Mouse (Mus musculus) right cerebral cortex, postnatal 25 days (tissue): ENCODE measurements around the gene Gif.

Experiments
- DNase-seq: peaks from one replicate; pipeline ENCODE4 v3.0.0; 2022

Gene Gif

DNA sequence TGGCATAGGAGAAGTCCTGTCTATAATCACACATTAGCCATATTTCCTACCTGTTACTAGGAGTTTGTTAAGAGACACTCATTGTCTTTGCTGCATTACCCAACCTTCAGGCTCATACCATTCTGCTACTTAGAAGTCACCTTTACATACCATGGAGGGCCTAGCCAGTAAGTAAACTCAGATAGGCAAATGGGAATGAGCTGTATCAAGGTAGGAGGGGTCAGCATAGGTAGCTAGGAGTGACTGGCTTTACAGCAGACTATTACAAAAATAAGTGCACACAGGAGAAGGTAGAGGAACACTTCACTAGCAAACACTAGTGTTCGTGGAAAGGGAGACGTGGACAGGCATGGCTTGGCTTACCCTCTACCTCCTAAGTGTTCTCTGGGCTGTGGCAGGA lies at the start of gene Gif:
Gene Gif, plus strand, starts transcription at position 257 of the 400 bp plus-strand sequence.
- no peak for DNase-seq

DNA sequence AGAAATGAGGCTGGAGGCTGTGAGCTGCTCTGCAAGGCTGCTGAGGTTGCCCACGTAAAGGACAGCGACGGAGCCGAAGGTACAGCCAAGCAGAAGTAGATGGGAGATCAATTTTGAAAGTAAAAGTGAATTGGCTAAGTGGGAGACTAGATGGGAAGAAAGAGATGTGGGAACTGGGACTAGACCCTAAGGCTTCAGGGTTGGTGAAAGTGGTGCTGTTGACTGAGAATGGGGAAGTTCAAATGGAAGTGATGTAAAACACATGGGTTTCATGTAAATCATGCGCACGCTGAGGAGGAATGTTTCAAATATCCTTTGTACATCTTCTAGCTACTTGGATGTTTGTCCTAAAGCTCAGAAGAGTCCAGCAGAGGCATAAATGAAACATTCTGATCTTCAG lies 49.0 kb upstream of the Gif start:
- no peak for DNase-seq

DNA sequence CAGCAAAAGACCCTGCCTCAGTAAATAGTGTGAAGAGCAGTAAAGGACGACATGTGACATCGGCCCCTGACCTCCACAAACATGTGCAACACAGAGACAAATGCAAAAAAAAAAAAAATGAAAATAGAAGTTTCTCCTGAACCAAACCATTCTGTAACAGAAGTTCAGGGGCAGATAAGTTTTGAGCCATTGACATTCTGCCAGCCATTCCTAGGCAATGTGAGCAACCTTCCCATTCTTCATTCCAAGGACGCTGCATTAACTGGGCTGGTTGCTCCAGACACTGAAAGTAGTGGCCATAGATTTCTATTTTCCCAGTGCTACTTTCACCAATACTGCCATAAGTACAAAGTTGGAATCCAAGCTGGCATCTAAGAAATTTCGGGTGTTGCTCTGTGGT lies 34.9 kb upstream of the Gif start:
- no peak for DNase-seq

DNA sequence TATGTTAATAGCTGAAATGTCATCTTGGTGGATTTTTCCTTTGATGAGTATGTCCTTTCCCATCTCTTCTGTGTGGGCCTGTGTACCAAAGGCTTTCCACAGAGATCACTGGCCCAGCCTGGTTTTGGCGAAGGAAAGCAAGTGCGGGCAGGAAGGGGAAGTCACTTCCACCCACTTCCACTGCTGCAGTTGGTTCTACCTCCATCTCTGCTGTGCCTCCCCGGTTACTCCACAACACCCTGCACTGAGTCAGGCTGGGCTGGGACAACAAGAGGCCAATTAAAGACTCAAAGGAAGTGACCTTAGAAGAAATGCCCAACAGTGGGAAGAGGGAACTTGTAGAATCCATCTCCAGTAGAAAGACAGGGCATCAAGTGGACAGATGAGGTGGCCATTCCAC lies 27.3 kb upstream of the Gif start:
- no peak for DNase-seq

DNA sequence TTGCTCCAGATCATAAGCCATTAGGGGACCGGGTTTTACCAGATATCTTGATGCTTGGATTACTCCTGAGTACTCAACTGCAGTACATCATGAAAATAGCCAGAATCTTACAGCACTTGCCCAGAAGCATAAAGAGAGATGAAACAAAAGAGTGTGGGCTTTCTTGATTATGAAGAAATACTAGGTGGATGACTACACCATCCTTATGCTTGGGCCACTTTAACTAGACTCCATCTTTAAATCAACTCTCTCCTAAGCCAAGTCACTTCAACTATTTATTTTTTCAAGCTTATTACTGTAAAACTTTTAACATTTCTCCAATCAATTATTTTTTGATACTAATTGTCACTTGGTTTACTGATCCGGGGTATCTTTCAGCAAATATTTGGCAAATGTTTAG lies 23.5 kb upstream of the Gif start:
- DNase-seq = no peak

DNA sequence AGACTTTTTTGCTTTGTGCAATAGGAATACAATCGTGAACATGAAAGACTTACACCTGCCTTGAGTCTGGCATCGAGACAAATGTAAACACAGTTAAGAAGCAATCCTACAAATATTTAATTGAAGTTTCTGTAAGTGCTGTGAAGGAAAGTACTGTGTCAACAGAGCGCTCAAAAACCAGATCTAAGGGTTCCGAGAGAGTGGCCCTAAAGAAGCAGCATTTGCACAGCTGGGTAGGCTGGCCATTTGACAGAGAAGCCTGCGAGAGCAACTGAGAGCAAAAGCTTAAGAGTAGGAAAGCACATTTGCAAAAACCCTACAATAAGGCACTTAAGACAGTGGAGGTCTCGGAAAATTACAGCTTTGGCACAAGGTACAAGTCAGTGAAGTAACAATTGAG lies 23.1 kb upstream of the Gif start:
- DNase-seq = no peak

DNA sequence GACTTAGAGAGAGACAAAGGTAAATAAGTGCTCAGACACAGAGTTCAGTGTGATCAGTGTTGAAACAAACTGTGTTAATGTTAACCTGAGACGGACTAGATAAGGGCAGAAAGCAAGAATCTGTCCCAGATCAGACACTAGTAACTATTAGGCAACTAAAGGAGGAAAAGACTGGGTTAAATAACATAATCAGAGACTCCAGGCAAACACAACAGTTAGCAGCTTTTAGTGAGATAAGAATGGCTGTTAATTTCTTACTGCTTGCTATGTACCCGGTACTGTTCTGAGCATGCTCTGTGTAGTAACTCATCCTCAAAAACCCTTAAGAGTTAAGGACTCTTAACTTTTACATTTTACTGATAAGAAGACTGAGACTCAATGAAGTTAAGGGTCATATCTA lies 21.4 kb upstream of the Gif start:
- no peak for DNase-seq

DNA sequence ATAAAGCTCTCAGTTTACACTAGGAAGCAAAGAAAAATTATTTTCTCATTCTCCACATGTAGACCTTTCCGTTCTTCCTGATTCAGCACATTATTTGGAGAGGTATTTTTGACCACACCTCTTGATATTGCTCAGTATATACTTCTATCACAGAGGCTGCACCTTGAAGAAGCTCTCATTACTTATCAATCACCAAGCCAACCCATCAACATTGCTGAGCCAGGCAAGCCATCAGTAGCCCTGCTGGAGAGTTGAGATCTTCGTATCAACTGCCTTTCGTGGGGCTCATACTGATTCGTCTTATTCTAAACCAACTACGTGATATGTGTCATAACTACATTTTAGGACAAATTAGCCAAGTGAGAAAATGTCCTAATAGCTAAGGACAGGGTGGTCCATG lies 20.1 kb upstream of the Gif start:
- DNase-seq = no peak

DNA sequence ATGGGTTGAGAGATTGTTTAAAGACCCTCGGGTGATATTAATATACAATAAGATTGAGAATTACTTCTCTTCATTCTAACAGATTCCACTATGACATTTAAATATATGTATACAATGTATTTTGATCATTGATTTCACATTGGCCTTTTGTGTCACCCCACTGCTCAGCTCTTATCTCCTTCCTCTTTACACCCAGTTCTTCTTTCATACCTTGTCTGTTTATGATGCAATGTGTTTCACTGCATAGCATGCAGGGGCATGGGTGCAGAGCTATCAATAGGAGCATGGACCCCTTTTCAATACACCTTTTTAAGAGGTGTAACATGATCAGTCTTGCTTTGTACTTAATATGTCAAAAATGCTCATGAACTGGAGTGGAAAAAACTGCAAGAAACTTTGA lies 17.1 kb upstream of the Gif start:
- no peak for DNase-seq

DNA sequence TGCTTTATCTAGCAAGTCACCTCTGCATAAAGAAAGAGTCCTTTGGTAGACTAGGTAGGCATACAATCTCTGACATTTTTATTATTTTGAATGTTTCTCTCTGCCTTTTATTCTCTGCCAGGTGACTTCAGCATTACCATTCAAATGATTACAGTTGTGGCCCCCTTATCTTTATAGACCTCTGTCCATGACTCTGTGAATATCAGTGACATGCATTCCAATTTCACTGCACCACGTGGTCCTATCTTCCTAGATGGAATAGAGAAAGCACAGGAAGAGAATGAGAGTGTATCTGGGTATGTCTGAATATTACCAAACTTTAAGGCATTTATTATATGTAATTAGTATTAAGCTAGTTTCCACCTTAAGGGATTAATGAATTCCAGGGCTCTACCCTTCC lies 10.9 kb upstream of the Gif start:
- DNase-seq = no peak

DNA sequence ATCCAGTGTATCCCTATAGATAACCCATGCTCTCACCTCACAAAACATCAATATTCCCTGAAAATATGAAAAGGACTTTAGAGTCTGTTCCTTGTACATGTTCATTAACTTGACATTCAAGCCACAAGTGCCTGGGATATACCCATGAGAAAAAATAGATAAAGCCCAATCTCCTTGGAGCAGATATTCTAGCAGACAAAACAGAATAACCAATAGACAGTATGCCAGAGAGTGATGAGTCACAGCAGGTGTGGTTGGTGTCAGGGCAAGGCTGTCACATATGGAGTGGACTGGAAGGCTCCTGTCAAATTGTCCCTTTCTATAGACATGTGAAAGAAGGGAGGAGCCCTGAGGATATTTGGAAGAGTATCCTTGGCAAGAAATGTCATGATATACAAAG lies 1.7 kb upstream of the Gif start:
- no peak for DNase-seq

DNA sequence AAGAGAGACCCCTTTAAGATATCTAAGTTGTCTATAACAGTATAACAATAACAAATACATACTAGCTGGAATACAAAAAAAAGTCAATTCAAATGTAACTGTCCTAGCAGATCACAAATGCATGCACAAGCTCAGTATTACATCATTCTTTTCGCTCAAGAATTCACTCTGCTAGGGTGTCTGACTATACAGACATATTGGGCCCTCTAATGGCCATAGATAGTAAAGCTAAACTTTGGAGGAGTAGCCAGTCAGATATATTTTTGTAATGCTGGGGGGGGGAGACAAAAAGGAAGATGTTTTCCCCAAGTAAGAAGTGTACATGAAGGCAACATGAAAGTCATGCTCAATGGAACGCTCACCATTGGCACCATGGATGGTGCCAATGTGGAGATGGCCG lies 17.7 kb downstream of the Gif start:
- DNase-seq = no peak

DNA sequence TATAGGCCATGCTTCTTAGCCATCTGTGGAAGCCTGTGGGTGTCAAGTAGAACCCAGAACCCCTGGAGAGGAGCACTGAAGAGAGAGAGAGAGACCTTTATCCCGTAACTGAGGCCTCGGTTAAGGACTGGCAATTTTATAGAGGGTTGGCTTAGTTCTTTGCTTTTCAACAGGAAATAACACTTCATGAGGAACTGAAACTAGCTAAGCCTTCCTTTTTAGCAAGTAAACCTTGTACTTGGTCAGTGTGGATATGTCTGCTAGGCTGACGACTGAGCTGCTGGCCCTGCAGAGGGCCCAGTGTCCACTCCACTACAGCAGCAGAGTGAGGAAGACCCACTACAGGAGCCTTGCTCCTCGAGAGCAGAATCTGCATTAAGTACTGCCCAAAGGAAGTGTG lies 19.1 kb downstream of the Gif start:
- no peak for DNase-seq

DNA sequence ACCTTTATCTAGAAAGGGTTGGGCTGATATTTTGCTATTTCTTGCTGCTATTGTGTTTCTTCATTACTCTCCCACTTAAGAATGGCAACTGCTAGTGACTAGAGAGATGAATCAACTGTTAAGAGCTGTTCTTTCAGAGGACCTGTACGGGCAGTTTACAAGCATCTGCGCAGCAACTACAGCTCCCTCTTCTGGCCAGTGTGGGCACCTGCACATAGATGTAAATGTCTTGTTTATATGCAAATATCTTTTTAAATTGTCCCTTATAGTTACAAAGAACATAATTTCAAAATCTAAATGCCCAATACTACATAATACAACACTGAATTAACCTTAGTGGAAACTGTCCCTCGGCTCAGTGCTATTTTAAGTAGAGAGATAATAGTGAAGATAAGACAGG lies 20.8 kb downstream of the Gif start:
- no peak for DNase-seq

DNA sequence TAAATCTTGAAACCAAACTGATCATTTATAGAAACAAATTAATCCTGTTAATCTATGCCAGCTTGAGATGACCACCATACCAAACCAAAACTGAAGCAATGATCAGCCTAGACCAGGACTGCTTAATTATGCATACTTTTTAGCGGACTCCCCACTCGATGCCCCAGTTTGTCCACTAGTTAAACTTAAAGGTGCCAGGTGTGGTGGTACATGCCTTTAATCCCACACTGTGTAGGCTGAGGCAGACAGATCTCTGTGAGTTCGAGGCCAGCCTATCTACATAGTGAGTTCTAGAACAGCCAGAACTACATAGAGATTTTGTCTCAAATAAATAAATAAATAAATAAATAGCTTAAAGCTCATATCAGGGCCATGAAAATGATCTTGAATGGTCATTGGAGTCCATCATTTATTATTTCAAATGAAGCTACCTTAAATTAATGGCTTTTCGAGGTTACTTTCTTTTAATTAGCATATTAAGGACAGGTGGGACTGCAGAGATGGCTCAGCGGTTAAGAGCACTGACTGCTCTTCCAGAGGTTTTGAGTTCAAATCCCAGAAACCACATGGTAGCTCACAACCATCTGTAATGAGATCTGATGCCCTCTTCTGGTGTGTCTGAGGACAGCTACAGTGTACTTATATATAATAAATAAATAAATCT lies 22.0 kb downstream of the Gif start:
- no peak for DNase-seq

DNA sequence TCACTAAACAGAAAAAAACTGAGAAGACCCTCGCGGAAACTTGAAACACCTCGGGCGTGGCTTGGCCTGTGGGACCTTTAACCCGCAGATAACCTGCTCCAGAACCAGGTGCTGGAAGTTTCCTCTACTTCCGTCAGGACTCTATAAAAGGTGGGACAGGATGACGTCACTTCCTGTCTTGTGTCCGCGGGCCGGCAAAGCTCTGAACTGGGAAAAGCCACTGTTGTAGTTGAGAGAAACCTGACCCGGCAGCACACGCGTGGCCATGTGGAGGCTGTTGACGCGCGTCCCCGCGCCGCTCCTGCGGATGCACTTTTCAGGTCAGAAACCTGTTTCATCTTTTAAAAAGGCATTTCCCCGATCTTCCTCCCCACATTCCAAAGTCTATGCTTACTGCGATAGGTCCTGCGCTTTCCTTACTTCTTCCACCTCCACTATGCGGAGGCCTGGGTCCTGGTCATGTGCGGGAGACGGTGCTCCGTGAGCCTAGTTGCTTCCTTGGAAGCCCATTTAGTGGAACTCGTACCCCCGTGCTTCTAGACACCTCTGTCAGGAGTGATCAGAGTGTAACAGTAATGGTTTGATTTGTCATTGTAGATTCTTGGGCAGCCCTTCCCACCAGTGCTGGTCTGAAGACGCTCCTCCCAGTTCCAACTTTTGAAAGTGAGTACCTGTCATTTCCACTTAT lies 23.0 kb downstream of the Gif start, which contains the start of gene Mrpl16:
Gene Mrpl16, plus strand, starts transcription at position 187 of the 688 bp plus-strand sequence.
- DNase-seq = peak; percentile 81

DNA sequence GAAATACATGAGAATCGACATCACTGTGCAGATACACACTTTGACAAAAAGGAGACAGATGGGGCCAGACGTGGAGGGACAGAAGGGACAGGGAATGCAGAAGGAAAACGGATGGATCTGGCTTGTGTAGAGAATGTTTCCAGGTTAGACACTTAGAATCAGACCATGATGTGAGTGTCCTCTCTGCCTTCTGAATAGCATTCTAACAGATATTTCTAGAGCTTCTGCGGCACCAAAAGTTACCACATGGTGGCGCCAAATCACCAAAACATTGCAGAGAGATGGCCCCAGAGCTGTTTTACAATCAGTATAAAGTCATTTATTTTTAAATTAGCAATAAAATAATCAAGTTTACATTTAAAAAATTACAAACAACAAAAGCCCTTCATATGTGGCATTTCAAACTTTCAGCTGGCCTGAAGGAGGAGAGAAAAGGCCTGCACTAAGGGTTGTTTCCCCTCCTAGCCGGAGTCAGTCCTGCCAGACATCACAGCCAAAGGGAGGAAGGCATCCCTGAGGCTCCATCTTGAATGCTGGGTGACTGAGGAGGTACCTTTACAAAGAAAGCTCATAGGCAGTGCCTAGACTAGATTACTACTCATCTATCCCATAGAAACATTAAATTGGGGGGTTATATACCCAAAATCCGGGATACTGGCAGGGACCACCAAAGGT lies 30.0 kb downstream of the Gif start:
- peak; percentile 47 for DNase-seq

DNA sequence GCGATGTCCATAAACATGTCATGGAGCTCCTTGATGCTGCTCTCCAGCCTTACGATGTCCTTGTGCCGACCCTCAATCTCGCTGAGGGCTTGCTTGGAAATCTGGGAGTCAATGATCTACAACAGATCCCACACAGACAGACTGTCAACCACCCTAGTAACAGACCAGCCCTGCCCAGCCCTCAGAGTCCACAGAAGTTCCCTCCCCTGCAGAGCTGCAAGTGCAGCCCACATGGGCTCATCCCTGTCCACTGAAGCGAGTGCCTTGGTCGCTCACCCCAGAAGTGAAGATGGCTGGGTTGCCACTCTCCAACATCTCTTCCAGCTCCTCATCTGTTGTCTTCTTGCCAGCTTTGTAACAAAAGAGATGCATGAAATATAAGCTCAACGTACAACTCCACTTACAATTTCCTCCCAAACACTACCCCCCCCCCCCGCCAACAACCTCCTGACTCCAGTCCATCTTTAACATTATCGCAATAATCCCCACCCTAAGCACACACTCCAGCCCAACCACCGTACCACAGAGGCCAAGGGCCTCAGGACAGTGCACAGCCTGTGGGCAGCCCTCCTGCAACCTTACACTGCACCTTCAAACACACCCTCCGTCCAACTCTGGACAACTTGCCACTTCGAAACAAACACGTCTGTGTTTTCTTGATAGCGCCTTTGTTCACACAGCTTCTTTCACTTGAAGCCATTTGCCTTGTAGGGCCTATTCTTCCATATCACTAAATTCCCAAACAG lies 38.2 kb downstream of the Gif start:
- DNase-seq = no peak

DNA sequence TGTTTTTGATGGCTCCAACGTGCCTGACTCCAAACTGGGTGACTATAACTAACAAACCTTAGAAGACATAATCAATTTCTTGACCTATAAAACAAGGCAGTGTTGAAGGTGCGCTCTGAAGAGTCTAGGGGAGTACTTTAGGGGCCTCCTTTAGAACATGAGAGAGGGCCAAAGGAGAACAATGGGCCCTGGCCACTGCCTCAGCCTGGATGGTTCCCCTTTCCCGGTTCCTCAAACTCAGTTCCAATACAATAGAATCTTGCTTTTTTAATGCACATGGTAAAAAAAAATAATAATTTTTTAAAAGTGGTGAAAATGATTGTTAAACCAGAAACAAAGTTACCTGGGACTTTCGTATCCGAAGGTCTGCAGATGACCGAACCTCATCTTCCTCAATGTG lies 40.5 kb downstream of the Gif start:
- no peak for DNase-seq

DNA sequence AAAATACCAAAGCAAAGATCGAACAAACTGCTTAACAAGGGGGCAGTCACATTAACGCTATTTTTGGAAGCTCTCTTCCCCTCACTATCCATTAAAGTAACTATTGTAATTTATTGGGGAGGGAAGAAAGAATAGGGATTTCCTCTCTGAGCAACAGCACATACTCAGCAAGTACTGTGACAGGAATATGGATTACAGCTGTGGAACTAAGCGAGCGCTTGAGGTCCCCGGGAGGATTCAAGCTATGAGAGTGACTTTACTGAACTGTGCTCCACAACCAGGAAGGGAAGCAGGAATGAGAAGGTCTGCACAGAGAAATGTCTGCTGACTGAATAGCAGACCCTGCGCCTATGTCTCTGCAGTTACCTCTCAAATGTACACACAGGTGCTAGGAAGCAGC lies 41.5 kb downstream of the Gif start:
- DNase-seq = no peak

DNA sequence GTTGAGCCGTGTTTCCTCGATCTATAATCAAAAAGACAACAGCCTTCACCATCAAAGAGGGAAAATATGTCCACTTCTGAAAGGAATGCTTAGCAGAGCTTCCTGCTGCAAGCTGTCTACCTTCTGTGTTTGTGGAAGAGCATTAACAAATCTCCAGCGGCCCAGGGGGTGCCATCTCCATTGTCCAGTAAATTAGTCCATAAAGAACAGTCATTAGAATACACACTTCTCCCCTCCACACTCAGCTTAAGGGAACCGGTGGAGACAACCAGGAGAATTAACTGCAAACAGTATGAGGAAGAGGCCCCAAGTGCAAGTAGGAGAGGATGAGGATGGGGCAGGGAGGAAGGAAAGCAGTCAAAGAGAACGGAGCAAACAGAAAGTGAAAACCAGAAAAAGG lies 44.5 kb downstream of the Gif start:
- DNase-seq = no peak

DNA sequence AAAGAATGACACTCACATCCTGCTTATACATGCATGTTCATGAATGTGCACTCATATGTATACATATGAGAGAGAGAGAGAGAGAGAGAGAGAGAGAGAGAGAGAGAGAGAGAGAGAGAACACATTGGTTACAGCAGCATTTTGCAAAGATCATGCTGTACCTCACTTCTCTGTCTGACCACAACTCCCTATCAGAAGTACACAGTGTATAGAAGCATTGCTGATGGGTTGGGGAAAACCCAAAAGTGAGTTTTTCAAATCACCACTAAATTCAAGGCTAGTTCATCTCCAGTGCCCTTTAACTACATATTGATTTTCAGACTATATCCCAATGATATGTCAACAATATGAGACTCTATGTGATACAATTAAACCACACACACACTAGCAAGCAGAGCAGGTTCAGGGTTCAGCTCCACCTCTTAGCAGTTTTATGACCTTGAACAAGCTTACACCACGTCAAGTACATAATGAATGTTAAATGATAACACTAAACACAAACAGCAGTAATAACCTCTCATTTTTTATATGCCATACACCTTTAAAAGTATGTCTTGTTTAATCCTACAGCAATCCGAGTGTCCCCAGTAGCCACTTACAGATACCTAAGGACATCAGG lies 46.5 kb downstream of the Gif start:
- no peak for DNase-seq

DNA sequence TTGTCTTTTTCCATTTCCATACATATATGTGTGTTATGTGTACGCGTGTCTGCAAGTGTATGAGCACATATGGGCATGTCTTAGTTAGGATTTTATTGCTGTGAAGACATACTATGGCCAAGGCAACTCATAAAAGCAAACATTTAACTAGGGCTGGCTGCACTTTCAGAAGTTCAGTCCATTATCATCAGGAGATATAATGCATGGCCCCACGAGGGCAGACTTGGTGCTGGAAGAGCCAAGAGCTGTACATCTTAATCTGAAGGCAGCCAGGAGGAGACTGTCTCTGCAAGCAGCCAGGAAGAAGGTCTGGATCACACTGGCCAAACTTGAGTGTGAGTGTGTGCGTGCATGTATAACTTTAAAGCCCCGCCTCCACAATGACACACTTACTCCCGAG lies 47.1 kb downstream of the Gif start:
- no peak for DNase-seq
